Mouse (Mus musculus) embryo, embryonic 10 days (tissue): Measurements from ENCODE around the gene E2f3.

Experiments
- DNase-seq: peaks from one replicate; pipeline ENCODE4 v3.0.0-alpha.2; 2015; ENCODE audit warnings: low spot score

Gene E2f3

GRCm38 (mm10) chr13:29979140-29979564 is 6.7 kb downstream of the E2f3 start:
- DNase-seq, result no peak

- DNase-seq, result no peak
Measured at GRCm38 (mm10) chr13:29977358-29977757, 8.5 kb downstream of the E2f3 start.

DNA sequence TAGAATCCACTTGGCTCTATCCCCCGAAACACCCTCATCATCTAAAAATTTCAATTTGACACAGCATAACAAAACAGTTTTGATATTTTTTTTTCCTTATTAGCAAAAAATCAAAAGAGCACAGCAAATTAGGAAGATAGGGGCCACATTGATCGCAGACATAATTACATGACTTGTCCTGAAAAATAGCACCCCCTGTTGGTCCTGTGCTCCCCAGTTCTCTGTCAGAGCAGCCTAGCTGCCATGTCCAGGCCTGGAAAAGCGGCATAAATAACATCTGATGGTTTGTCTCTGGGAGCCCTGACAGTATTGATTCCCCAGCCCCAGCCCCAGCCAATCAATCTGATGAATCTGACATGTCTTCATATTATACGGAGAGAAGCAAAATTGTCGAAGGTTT is 11.8 kb downstream of the E2f3 start:
- no peak for DNase-seq

- no peak for DNase-seq
Measured at GRCm38 (mm10) chr13:29973610-29974009, 12.3 kb downstream of the E2f3 start.

- DNase-seq, result no peak
Measured at GRCm38 (mm10) chr13:29970333-29970732, 15.5 kb downstream of the E2f3 start.

DNA sequence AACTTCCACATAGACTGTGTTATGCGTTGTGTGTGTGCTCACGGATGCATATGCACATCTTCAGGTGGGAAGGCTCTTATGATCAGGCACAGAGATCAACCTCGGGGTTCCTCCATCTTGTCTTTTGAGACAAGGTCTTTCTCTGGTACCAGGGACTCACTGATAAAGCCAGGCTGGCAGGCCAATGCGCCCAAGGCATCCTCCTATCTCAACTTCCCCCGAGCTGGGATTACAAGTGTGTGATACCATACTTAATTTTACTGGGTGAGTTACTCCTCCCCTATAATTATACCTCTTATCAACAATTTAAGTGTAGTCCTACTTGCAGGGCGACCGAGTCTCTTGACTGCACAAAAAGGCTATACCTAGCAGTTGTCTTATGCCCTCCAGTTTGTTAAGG is 17.2 kb downstream of the E2f3 start:
- DNase-seq, result no peak

GRCm38 (mm10) chr13:29967367-29967766 is 18.5 kb downstream of the E2f3 start:
- no peak for DNase-seq

DNA sequence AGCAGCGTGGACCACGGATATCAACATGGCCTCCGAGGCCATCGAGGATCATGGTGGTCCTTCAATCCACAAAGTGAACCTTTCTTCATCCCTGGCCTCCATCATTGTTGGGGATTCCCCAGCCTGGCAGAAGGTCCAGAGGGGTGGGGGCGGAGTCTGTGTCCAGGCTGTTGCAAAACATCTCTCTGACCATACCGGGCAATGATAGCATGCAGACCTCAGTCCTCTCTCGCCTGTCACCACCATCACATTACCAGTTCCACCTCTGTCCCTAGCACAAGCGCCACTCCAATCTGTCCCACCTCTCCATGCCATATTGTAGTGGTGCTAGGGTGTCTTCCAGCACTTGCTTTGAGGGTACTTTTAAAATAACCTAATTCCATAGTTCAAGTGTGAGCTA is 18.9 kb downstream of the E2f3 start:
- DNase-seq, result no peak

- DNase-seq, result no peak
Measured at GRCm38 (mm10) chr13:29964087-29964486, 21.8 kb downstream of the E2f3 start.

GRCm38 (mm10) chr13:29960416-29960815 is 25.4 kb downstream of the E2f3 start:
- no peak for DNase-seq

DNA sequence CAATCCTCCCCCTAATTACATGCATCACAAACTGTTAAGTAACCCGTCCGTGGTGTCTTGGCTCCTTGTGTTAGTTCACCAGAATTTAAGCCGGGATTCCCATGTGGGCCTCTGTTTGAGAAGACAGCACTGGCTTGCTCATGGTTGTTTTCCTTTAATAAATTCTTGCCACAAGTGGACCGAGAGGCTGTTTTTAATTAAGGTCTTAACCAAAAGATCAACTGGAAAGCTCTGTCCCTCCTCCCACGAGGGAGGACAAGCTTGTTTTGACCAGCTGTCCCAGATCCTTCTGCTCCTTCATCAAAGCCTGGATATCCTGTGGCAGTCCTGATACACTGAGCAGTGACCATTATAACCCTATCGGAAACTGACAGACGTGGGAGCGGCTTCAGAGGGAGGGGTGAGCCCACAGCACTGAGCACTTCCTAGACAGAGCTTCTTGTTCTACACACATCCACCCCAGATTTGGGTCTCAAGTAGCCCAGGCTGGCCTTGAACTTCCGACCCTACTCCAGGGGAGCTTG is 28.1 kb downstream of the E2f3 start:
- peak; percentile 41 for DNase-seq

- DNase-seq, result no peak
Measured at GRCm38 (mm10) chr13:29956821-29957421, 28.9 kb downstream of the E2f3 start.

GRCm38 (mm10) chr13:29955296-29955695 is 30.6 kb downstream of the E2f3 start:
- DNase-seq, result no peak

DNA sequence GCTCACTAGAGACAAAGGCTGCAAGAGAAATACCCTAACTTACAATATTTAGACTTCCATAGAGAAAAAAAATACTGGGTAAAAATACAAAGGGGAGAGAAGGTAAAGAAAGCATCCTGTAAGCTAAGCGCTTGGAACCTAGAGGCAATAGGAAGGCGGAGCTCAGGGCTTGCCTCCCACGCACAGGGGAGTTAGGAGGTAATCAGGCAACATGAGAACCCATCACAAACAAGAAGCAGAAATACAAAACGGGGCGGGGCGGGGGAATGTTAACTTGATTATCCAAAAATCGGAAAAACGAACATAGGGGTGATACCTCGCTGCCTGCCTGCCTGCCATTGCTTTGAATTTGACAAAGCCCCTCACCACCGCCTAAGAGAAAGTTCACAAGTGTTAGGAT is 31.1 kb downstream of the E2f3 start:
- no peak for DNase-seq

DNA sequence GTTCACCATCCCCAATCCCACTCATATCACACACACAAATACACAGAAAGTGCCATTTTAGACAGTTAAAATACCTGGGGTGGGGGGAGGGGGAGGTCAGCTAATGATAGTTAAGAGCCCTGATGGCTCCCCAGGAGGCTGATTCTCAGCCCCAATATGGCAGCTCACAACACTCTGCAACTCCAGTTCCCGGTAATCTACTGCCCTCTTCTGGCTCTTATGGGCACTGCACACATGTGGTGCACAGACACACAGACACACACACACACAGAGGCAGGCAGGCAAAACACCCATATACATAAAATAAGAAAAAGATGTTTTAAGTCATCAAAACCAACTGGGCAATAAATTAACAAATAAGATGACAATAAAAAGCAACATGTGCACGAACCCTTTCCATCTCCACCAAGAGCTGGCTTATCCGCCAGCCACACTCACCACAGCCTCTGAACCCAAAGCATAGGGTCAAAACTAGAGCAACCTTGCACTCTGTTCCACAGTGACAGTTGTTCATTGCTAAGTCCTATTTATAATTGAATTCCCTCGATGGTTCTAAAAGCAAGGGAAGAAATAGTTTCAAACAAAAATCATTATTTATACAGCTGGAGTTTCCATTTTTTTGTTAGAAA is 32.3 kb downstream of the E2f3 start:
- DNase-seq, result no peak

- no peak for DNase-seq
Measured at GRCm38 (mm10) chr13:29946045-29946444, 39.8 kb downstream of the E2f3 start.

DNA sequence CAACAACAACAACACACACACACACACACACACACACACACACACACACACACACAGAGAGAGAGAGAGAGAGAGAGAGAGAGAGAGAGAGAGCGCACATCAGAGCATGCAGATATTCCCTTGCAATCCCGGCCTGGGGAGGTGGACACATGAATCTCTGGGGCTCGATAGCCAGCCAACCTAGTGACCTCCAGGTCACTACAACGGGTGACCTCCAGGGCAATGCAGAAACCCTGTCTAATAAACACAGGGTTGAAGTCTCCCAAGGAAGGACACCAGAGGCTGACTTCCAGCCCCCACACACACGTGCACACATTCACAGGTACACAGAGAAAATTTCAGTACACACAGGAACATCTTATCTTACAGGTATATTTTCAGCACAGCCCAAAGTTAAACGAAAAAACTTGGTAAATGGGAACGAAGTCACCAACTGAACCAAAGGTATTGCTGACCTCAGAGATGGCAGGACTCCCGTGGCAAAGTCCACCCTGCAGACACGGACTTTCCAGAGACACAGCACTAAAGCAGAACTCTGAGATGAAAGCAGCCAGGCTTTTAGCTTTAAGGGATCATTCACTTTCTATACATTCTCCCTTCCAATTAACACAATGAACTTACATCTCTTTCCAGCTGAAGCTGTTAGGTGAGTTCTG is 40.8 kb downstream of the E2f3 start:
- DNase-seq, result no peak

GRCm38 (mm10) chr13:29944493-29944892 is 41.4 kb downstream of the E2f3 start:
- DNase-seq, result no peak

- DNase-seq, result no peak
Measured at GRCm38 (mm10) chr13:29943541-29944039, 42.3 kb downstream of the E2f3 start.

GRCm38 (mm10) chr13:29940071-29940470 is 45.8 kb downstream of the E2f3 start:
- no peak for DNase-seq

DNA sequence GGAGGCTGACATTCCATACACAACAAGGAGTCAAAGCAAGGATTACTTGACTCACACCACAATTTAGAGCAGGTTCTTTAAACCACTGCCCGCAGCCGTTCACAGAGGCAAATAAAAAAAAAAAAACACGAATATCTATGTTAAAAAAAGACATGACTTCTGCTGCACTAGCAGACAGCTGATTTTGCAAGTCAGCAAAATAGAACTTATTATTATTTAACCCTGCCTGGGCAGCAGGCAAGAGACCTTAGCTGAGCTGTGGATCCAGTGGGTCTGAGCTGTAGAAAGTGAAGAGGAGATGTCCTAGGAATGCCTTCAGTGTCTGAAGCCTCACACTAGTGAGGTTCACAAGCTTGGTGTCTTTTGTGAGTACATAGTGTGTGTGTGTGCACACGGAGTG is 46.5 kb downstream of the E2f3 start:
- DNase-seq, result no peak

- no peak for DNase-seq
Measured at GRCm38 (mm10) chr13:29938776-29939175, 47.1 kb downstream of the E2f3 start.

DNA sequence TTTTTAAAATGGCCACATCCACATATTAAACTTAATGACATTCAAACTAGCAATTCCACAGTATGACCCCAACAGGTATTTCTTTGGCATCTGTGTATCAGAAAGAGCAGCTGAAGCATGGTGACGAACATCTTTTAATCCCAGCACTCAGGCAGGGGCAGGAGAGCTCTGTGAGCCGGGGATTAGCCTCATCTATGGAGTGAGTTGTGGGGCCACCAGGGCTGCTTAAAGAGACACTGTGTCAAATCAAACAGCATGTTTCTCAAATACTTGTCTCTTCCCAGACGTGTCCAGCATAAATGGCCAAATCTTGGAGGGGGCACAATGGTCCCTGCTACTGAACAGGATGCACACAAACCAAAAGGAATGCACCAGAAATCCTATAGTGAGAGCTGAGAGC is 59.7 kb downstream of the E2f3 start:
- DNase-seq, result no peak
